Mouse (Mus musculus) forebrain, embryonic 15.5 days (tissue): Measurements from ENCODE around the gene Tmem265. TPM values are rescaled to one million over a fixed set of nuclear protein-coding genes. Genes with fewer than 3 reads are reported as not detected.

Experiments
- ATAC-seq: fragments of 200-750 bp; cut with Nextera tagmentation; replicated peaks from 2 replicates; pipeline ENCODE4 v1.8.0; 2017; ENCODE audit warnings: mild to moderate bottlenecking, moderate TSS enrichment, moderate library complexity
- H3K27ac ChIP-seq: fragments of 300-500 bp; sonication (generic); replicated peaks from 2 replicates; pipeline ENCODE4 v1.5.1; 2015; ENCODE audit warnings: mild to moderate bottlenecking, inconsistent platforms
- H3K27me3 ChIP-seq: fragments of 300-500 bp; sonication (generic); 2 replicates; pipeline ENCODE4 v1.6.1; 2015; ENCODE audit warnings: inconsistent platforms
- H3K36me3 ChIP-seq: fragments of 300-500 bp; sonication (generic); 2 replicates; pipeline ENCODE4 v1.6.1; 2015; ENCODE audit warnings: mild to moderate bottlenecking, inconsistent platforms
- H3K4me1 ChIP-seq: fragments of 300-500 bp; sonication (generic); 2 replicates; pipeline ENCODE4 v1.6.1; 2015; ENCODE audit warnings: inconsistent platforms
- H3K4me2 ChIP-seq: fragments of 300-500 bp; sonication (generic); replicated peaks from 2 replicates; pipeline ENCODE4 v1.6.1; 2015; ENCODE audit warnings: mild to moderate bottlenecking, inconsistent platforms
- H3K4me3 ChIP-seq: fragments of 300-500 bp; sonication (generic); 2 replicates; pipeline ENCODE4 v1.5.1; 2015; ENCODE audit warnings: mild to moderate bottlenecking, inconsistent platforms
- H3K9ac ChIP-seq: fragments of 300-500 bp; sonication (generic); replicated peaks from 2 replicates; pipeline ENCODE4 v1.6.1; 2015; ENCODE audit warnings: mild to moderate bottlenecking, inconsistent platforms
- H3K9me3 ChIP-seq: fragments of 300-500 bp; sonication (generic); 2 replicates; pipeline ENCODE4 v1.6.1; 2016; ENCODE audit warnings: inconsistent platforms
- WGBS: fragments of 180-500 bp; shearing (Covaris S2); methylation state at CpG from one replicate; pipeline ENCODE4 v1.1.7; 2015; ENCODE audit warnings: mixed read lengths; 5-methylcytosine and 5-hydroxymethylcytosine counted together
- polyA plus RNA-seq: library from polyadenylated mRNA; unstranded; fragments of >200 nt; fragmentation: Nextera tagmentation; extraction: Ambion mirVana; gene quantifications from 2 replicates; pipeline ENCODE4 v1.2.1, GENCODE M21; 2015

Tmem265 gene
- polyA plus RNA-seq, result 3.7 and 5.3 TPM in 2 replicates

DNA sequence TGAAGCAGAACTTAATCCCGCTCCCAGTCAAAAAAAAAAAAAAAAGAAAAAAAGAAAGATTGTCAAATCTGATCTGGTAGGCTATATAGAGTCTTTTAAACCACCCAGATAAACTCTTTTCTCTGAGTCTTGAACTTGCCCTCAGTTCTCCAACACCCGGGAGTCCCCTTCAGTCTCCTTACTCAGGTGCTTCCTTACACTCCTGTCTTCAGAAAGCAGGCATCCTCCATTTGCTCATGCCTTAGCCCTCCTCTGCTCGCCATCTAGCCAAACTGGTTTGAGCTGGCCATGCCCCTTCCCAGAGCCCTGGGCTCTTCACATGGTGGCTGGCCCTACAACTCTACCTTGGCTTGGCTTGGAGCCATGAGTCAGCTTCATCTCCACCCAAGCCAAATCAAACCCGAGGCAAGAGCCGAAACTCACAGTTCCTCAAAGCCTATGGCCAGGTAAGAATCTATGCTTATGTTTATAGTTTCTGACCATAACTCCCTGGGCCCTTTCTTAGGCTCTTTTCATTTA, at the start of gene Tmem265:
Gene Tmem265, plus strand, starts transcription at position 51 of the 519 bp plus-strand sequence.
- Histone ChIP-seq H3K4me3 (no peak within 1 kb of the TSS), H3K27ac (no peak within 1 kb of the TSS), H3K27me3 (no peaks in the 10 kb centered on the region), H3K9me3 (no peaks in the 10 kb centered on the region), H3K4me1 (no peaks in the 10 kb centered on the region), H3K36me3 (peaks cover 80% of the 10 kb centered on the region), H3K4me2 (no peak within 1 kb of the TSS), H3K9ac (no peak within 1 kb of the TSS)
- no peak for ATAC-seq
- WGBS, result 89% methylated on average over 5 of the region's 5 CpGs

DNA sequence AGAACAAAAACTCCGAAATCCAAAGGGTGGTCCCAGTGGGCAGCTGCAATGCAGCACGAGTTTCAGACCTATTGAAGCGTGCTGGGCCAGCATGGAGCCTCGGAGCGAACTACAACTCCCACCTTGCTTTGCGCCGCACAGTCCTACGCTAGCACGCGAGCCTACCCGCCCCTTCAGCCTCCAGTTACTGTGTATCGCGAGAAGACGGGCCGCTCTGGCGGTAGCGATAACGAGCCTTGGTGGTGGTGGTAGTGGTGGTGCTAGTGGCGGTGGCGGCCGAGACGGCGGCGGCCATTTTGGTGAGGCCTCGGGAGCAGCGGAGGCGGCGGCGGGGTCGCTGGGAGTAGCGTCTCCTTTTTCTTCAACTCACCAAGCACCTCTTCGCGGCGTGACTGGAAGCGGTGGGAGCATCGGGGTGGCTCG, 49.4 kb upstream of the Tmem265 start, which contains the start of gene Srcap:
Gene Srcap, plus strand, starts transcription at position 176 of the 423 bp plus-strand sequence.
- H3K36me3 ChIP-seq, result peaks cover 19% of the 10 kb centered on the region
- H3K9me3 ChIP-seq, result no peaks in the 10 kb centered on the region
- peaks cover 26% of the 10 kb centered on the region for H3K4me1 ChIP-seq
- peak within 1 kb of the TSS; percentile 99 for H3K27ac ChIP-seq
- no peaks in the 10 kb centered on the region for H3K27me3 ChIP-seq
- H3K9ac ChIP-seq, result peak within 1 kb of the TSS; percentile 91
- 0% methylated on average over 37 of the region's 37 CpGs for WGBS
- ATAC-seq, result peak; percentile 100
- peak within 1 kb of the TSS; percentile 57 for H3K4me2 ChIP-seq
- peak within 1 kb of the TSS; percentile 89 for H3K4me3 ChIP-seq

DNA sequence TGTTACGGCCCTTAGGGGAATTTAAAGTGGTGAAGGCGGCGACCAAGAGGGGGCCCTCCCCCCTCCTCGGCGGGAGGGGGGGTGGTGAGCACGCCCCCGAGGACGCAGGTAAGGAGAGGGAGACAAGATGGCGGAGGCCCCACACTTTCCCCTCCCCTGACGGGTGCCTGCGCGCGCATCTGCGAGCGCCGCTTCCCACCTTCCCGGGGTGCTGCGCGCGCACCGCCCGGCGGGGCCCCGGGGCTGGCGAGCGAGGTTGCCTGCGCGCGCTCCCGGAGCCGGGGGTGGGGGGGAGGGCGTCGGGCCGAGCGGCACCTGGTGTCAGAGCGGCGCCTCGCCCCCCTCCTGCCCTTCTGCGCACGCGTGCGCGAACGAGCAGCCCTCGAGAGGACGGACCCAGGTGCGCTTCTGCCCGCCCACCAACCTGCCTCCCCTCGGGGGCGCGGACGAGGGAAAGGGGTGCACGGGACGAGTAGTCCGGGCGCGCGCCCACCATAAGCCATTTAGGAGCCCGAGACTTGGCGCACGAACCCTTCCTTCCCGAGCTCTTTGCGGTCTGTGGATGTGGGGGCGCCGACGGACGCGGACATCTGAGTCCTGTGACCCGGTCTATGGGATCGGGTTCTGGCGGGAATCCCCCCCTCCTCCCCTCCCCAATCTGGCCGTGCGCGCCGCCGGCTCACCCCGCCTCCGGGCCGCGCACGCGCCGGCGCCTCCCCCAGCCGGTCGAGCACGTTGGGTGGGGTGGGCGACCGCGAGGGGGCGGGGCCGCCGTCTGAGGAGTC, 48.8 kb upstream of the Tmem265 start:
- under 1% methylated on average over 89 of the region's 93 CpGs for WGBS
- Histone ChIP-seq H3K4me3 (peak overlapping the region; percentile 89), H3K9ac (peak overlapping the region; percentile 91)

GRCm38 (mm10) chr7:127513016-127513390, 48.2 kb upstream of the Tmem265 start:
- H3K4me3 ChIP-seq, result peak overlapping the region; percentile 89
- H3K27ac ChIP-seq, result peak overlapping the region; percentile 99
- H3K36me3 ChIP-seq, result peaks cover 31% of the 10 kb centered on the region
- peak overlapping the region; percentile 57 for H3K4me2 ChIP-seq
- H3K9ac ChIP-seq, result peak overlapping the region; percentile 91
- no peak for ATAC-seq
- peaks cover 26% of the 10 kb centered on the region for H3K4me1 ChIP-seq
- WGBS, result 38% methylated on average over 8 of the region's 8 CpGs
- H3K27me3 ChIP-seq, result no peaks in the 10 kb centered on the region
- no peaks in the 10 kb centered on the region for H3K9me3 ChIP-seq

More for the DNA sequence above, 48.8 kb upstream of the Tmem265 start:
- Histone ChIP-seq H3K27me3 (no peaks in the 10 kb centered on the region), H3K36me3 (peaks cover 25% of the 10 kb centered on the region), H3K9me3 (no peaks in the 10 kb centered on the region), H3K4me2 (peak overlapping the region; percentile 57), H3K4me1 (peaks cover 26% of the 10 kb centered on the region), H3K27ac (peak overlapping the region; percentile 99)
- peak; percentile 83 for ATAC-seq

- Histone ChIP-seq H3K4me2 (peak overlapping the region; percentile 57; the same call in 1 of the 2 replicates), H3K9ac (no peak overlapping the region), H3K9me3 (no peaks in the 10 kb centered on the region), H3K27ac (0 out of 2 replicates have a peak overlapping the region, but pooled peaks have one; percentile 0), H3K4me3 (peak overlapping the region; percentile 89), H3K4me1 (peaks cover 26% of the 10 kb centered on the region), H3K27me3 (no peaks in the 10 kb centered on the region), H3K36me3 (peaks cover 36% of the 10 kb centered on the region)
- ATAC-seq, result no peak
- 81% methylated on average over 3 of the region's 3 CpGs for WGBS
These were observed 47.4 kb upstream of the Tmem265 start for GRCm38 (mm10) chr7:127513781-127514180.

- Histone ChIP-seq H3K9me3 (no peaks in the 10 kb centered on the region), H3K4me1 (peaks cover 26% of the 10 kb centered on the region), H3K9ac (no peak overlapping the region), H3K27me3 (no peaks in the 10 kb centered on the region), H3K27ac (no peak overlapping the region), H3K4me2 (no peak overlapping the region), H3K36me3 (peaks cover 53% of the 10 kb centered on the region), H3K4me3 (no peak overlapping the region)
- WGBS, result 88% methylated on average over 7 of the region's 7 CpGs
- no peak for ATAC-seq
These were observed 45.3 kb upstream of the Tmem265 start for GRCm38 (mm10) chr7:127515846-127516245.

- Histone ChIP-seq H3K4me1 (peaks cover 22% of the 10 kb centered on the region), H3K27ac (no peak overlapping the region), H3K36me3 (peaks cover 58% of the 10 kb centered on the region), H3K9ac (no peak overlapping the region), H3K4me2 (no peak overlapping the region), H3K4me3 (no peak overlapping the region), H3K27me3 (no peaks in the 10 kb centered on the region), H3K9me3 (no peaks in the 10 kb centered on the region)
- ATAC-seq, result no peak
- 84% methylated on average over 7 of the region's 7 CpGs for WGBS
These were observed 44.8 kb upstream of the Tmem265 start for GRCm38 (mm10) chr7:127516344-127516743.

- H3K9me3 ChIP-seq, result no peaks in the 10 kb centered on the region
- peaks cover 5% of the 10 kb centered on the region; the same call in 1 of the 2 replicates for H3K4me1 ChIP-seq
- H3K27me3 ChIP-seq, result no peaks in the 10 kb centered on the region
- 95% methylated on average over 3 of the region's 3 CpGs for WGBS
- no peak within 1 kb of the TSS for H3K4me3 ChIP-seq
- H3K4me2 ChIP-seq, result no peak within 1 kb of the TSS
- H3K9ac ChIP-seq, result no peak within 1 kb of the TSS
- peaks cover 87% of the 10 kb centered on the region for H3K36me3 ChIP-seq
- no peak within 1 kb of the TSS for H3K27ac ChIP-seq
- ATAC-seq, result no peak
These were observed 41.9 kb upstream of the Tmem265 start, which contains the start of gene Gm42715 for GRCm38 (mm10) chr7:127519284-127519683. Gm42715 (plus strand) TSS chr7:127519584.

DNA sequence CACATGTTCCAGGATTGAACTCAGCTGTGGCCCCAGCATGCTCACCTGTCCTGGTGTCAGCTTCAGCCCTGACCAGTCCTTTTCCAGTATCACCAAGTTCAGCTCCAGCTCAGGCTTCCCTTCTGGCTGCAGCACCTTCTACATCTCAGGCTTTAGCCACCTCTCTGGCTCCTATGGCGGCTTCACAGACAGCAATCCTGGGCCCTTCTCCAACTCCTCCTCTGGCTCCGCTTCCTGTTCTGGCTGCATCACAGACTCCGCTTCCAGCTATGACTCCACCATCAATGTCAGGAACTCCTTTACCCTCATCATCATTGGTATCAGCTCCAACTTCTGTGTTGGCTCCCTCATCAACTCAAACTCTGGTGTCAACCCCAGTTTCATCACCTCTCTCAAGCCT, 19.5 kb upstream of the Tmem265 start:
- Histone ChIP-seq H3K9ac (no peak overlapping the region), H3K4me2 (no peak overlapping the region), H3K9me3 (no peaks in the 10 kb centered on the region), H3K4me3 (no peak overlapping the region), H3K27ac (no peak overlapping the region), H3K27me3 (no peaks in the 10 kb centered on the region), H3K4me1 (no peaks in the 10 kb centered on the region), H3K36me3 (peaks cover 93% of the 10 kb centered on the region)
- 89% methylated on average over 3 of the region's 3 CpGs for WGBS
- no peak for ATAC-seq

DNA sequence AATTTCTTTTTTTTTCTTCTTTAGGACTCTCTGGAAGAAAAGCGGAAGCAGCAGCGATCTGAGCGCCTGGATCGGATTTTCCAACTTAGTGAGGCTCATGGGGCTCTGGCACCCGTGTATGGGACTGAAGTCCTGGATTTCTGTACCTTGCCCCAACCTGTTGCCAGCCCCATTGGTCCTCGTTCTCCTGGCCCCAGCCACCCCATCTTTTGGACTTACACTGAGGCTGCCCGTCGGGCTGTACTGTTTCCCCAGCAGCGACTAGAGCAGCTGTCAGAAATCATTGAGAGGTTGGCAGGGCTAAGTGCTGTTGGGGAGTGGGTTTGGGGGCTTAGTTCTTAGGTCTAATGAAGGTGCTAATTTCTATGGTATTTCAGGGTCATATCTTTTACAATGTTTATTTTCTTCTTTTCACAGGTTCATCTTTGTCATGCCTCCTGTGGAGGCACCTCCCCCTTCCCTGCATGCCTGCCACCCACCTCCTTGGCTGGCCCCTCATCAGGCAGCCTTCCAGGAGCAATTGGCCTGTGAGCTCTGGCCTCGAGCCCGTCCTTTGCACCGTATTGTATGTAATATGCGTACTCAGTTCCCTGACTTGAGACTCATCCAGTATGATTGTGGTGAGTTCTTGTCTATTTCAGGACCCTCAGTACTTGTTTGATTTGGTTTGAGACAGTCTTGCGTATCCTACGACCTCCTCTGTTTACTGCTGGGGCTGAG, 11.9 kb upstream of the Tmem265 start:
- peaks cover 79% of the 10 kb centered on the region for H3K36me3 ChIP-seq
- no peak for ATAC-seq
- WGBS, result 75% methylated on average over 15 of the region's 15 CpGs

GRCm38 (mm10) chr7:127551558-127551957, 9.6 kb upstream of the Tmem265 start:
- H3K9ac ChIP-seq, result no peak overlapping the region
- H3K4me2 ChIP-seq, result no peak overlapping the region
- 96% methylated on average over 8 of the region's 8 CpGs for WGBS
- H3K4me1 ChIP-seq, result no peaks in the 10 kb centered on the region
- no peak overlapping the region for H3K4me3 ChIP-seq
- no peaks in the 10 kb centered on the region for H3K9me3 ChIP-seq
- no peak overlapping the region for H3K27ac ChIP-seq
- peaks cover 80% of the 10 kb centered on the region for H3K36me3 ChIP-seq
- no peaks in the 10 kb centered on the region for H3K27me3 ChIP-seq
- no peak for ATAC-seq

More for the DNA sequence above, 11.9 kb upstream of the Tmem265 start:
- Histone ChIP-seq H3K4me3 (no peak overlapping the region), H3K27ac (no peak overlapping the region), H3K4me2 (no peak overlapping the region), H3K27me3 (no peaks in the 10 kb centered on the region), H3K9ac (no peak overlapping the region), H3K9me3 (no peaks in the 10 kb centered on the region), H3K4me1 (no peaks in the 10 kb centered on the region)

DNA sequence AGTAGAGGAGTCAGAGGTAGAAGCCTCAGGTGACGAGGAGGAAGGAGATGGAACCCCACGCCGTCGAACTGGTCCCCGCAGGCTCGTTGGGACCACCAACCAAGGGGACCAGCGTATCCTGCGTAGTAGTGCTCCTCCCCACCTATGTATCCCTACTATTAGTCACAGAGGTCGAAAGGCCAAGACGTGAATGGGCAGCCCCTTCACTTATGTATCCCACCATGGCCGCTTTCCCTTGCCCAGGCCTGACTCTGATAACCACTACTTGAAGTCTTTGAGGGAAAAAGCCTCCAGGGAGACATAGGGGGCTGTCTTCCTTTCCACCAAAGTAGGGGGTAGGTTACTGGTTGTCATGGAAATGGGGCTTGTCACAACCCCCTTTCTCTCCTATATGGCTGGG, 610 bp upstream of the Tmem265 start:
- no peak for ATAC-seq
- no peaks in the 10 kb centered on the region for H3K27me3 ChIP-seq
- H3K27ac ChIP-seq, result no peak overlapping the region
- WGBS, result 94% methylated on average over 11 of the region's 11 CpGs
- H3K4me1 ChIP-seq, result no peaks in the 10 kb centered on the region
- peaks cover 85% of the 10 kb centered on the region for H3K36me3 ChIP-seq
- no peak overlapping the region for H3K4me3 ChIP-seq
- no peak overlapping the region for H3K9ac ChIP-seq
- no peak overlapping the region for H3K4me2 ChIP-seq
- no peaks in the 10 kb centered on the region for H3K9me3 ChIP-seq
